Comparison of ENCODE assay signal across 9 mouse cellular contexts in genomic region chr7:68264028-68264453, GRCm38 (mm10). TPM values are rescaled to one million over a fixed set of nuclear protein-coding genes. Genes with fewer than 3 reads are reported as not detected.
A peak's percentile ranks its signal among the peaks of the same experiment; 100 is the strongest.
DNase-seq lines count a peak whose midpoint lies in the region; ATAC-seq and TF ChIP-seq lines count a peak whose summit lies in the region.
"Had no signal": no experiment of that assay in that cellular context is flagged by ENCODE, and none has a peak within 500 bp of the region (broad histone marks: within the 10 kb centered on the region; RNA-seq: fewer than 3 reads in every experiment).

Pgpep1l (minus strand) TSS chr7:68264233.

- peak; percentile 59; the same call in 1 of the 2 replicates for ATAC-seq in intestine, embryonic 14.5 days (replicated peaks; ENCODE audit: low FRiP score, low TSS enrichment, low read depth)
- no peak for ATAC-seq in liver, embryonic 11.5 days (replicated peaks; ENCODE audit: low FRiP score)

- WGBS in intestine, embryonic 14.5 days = 8% methylated on average over 25 of the region's 25 CpGs
- WGBS in liver, embryonic 11.5 days = 10% methylated on average over 25 of the region's 25 CpGs

- H3K4me2 ChIP-seq in intestine, embryonic 14.5 days (ENCODE audit: low read length) = peak within 1 kb of the TSS; percentile 47
- peak within 1 kb of the TSS; percentile 67 for H3K4me2 ChIP-seq in liver, embryonic 11.5 days

- no peaks in the 10 kb centered on the region for H3K27me3 ChIP-seq in intestine, embryonic 14.5 days (replicated peaks; ENCODE audit: control insufficient read depth, insufficient read depth, low read length)
- H3K27me3 ChIP-seq in liver, embryonic 11.5 days (replicated peaks; ENCODE audit: control insufficient read depth, insufficient read depth, low read length) = peaks cover 12% of the 10 kb centered on the region

- DNase-seq in left cerebral cortex, adult 2 months (ENCODE audit: extremely low spot score in 1 of 2, low spot score in 2 of 2) = peak; percentile 17 to 26
- DNase-seq in left cerebral cortex, postnatal 36 days (ENCODE audit: low spot score in 2 of 2) = no peak
- peak; percentile 5 to 25 for DNase-seq in cerebellum, postnatal 36 days
- peak; percentile 51 to 68 for DNase-seq in gastrocnemius, postnatal 4 days (ENCODE audit: low spot score in 2 of 2)
- peak; percentile 67 for DNase-seq in intestine, embryonic 14.5 days (ENCODE audit: low spot score)
- no peak for DNase-seq in liver, embryonic 11.5 days (ENCODE audit: low spot score)
- DNase-seq in naive thymus-derived CD4-positive, alpha-beta T cell, adult 2 months (ENCODE audit: low read depth) = peak; percentile 31
- DNase-seq in c-Kit-positive CD71-positive TER-119-positive erythroid progenitor cells, embryonic 14.5 days (ENCODE audit: low spot score) = no peak

- intact Hi-C loops in left cerebral cortex, adult 2 months (cut with DNase I) = no loop called here
- intact Hi-C loops in left cerebral cortex, postnatal 36 days (cut with DNase I) = no loop called here

- H3K27ac ChIP-seq in left cerebral cortex, adult 2 months = peak within 1 kb of the TSS; percentile 56
- H3K27ac ChIP-seq in intestine, embryonic 14.5 days (ENCODE audit: low read depth) = no peak within 1 kb of the TSS
- no peak within 1 kb of the TSS for H3K27ac ChIP-seq in liver, embryonic 11.5 days (ENCODE audit: low read depth, low read length)

- peak within 1 kb of the TSS; percentile 40 for H3K4me3 ChIP-seq in left cerebral cortex, adult 2 months
- H3K4me3 ChIP-seq in intestine, embryonic 14.5 days (ENCODE audit: low read depth, low read length) = peak within 1 kb of the TSS; percentile 20
- peak within 1 kb of the TSS; percentile 23; the same call in 1 of the 2 replicates for H3K4me3 ChIP-seq in liver, embryonic 11.5 days (ENCODE audit: low read depth, low read length)

- no peak for TF ChIP-seq CTCF in left cerebral cortex, adult 2 months (IDR thresholded peaks at IDR 0.05)

- no peaks in the 10 kb centered on the region for H3K36me3 ChIP-seq in intestine, embryonic 14.5 days (ENCODE audit: control insufficient read depth, insufficient read depth, low read length)
- no peaks in the 10 kb centered on the region for H3K36me3 ChIP-seq in liver, embryonic 11.5 days (ENCODE audit: control insufficient read depth, insufficient read depth, low read length)

- H3K9me3 ChIP-seq in intestine, embryonic 14.5 days (ENCODE audit: control insufficient read depth, low read length) = no peaks in the 10 kb centered on the region
- H3K9me3 ChIP-seq in liver, embryonic 11.5 days (ENCODE audit: control insufficient read depth, low read length) = no peaks in the 10 kb centered on the region

- peaks cover 13% of the 10 kb centered on the region for H3K4me1 ChIP-seq in intestine, embryonic 14.5 days (replicated peaks; ENCODE audit: control insufficient read depth, insufficient read depth, low read length)
- H3K4me1 ChIP-seq in liver, embryonic 11.5 days (replicated peaks; ENCODE audit: control insufficient read depth, insufficient read depth, low read length) = no peaks in the 10 kb centered on the region; the same call in 1 of the 2 replicates

- H3K9ac ChIP-seq in intestine, embryonic 14.5 days (ENCODE audit: low read length) = no peak within 1 kb of the TSS
- no peak within 1 kb of the TSS for H3K9ac ChIP-seq in liver, embryonic 11.5 days (ENCODE audit: low read depth, low read length)

RNA-seq across cellular contexts. Expression of gene Pgpep1l, which starts in this region (rescaled TPM):
- total RNA-seq in left cerebral cortex, adult 2 months (2021) = 1 to 10 TPM; 1.9 to 3.1 TPM
- total RNA-seq in left cerebral cortex, postnatal 36 days (2021) = 1 to 10 TPM; 1.5 to 1.9 TPM
- total RNA-seq in gastrocnemius, postnatal 4 days (2021) = 1 to 10 TPM; 5.6 to 6.5 TPM
- polyA plus RNA-seq in intestine, embryonic 14.5 days (2014; fragmentation: Nextera tagmentation; extraction: Ambion mirVana) = not detected in 2 replicates
- not detected in 2 replicates for polyA plus RNA-seq in liver, embryonic 11.5 days (2014; fragmentation: Nextera tagmentation; extraction: Ambion mirVana)
- polyA plus RNA-seq: large intestine, adult 2 months had no signal

Comparison
In these comparisons a context has a peak if more than half of its experiments do, and no peak if none do; other contexts are left out.
1. DNase-seq: peak in left cerebral cortex, adult 2 months (2 of 2), cerebellum, postnatal 36 days (2 of 2), gastrocnemius, postnatal 4 days (2 of 2) and naive thymus-derived CD4-positive, alpha-beta T cell, adult 2 months (single experiment); none in left cerebral cortex, postnatal 36 days (0 of 2), liver, embryonic 11.5 days (single experiment) and c-Kit-positive CD71-positive TER-119-positive erythroid progenitor cells, embryonic 14.5 days (single experiment).
2. Peak in DNase-seq, ATAC-seq, H3K4me3 ChIP-seq and H3K4me2 ChIP-seq in intestine, embryonic 14.5 days; RNA of the gene not detected or under 1 TPM.
3. Peak in every context shown above with its lines, with median percentiles within 50 percentile points of each other: H3K4me3 ChIP-seq.